Mouse (Mus musculus) left cerebral cortex, postnatal 36 days (tissue): ENCODE results near the gene Pex19. TPM values are rescaled to one million over a fixed set of nuclear protein-coding genes. Genes with fewer than 3 reads are reported as not detected.

ENCODE experiments used
- DNase-seq, 2 experiments: peaks; one replicate each; pipeline ENCODE4 v3.0.0; 2021 to 2022; ENCODE audit warnings: low spot score in 2 of 2, mixed read lengths in 1 of 2
- intact Hi-C: fragments of 180-260 bp; cut with DNase I; formaldehyde crosslinking; loops from one replicate; pipeline ENCODE4 v1.15.1; 2025
- total RNA-seq, 2 experiments: library from RNA; stranded (reverse); gene quantifications; 2 replicates each; pipeline ENCODE4 v1.2.3; 2021

Pex19 gene
- total RNA-seq, 2 experiments from 2014 or later = 95.6 to 105 TPM

DNA sequence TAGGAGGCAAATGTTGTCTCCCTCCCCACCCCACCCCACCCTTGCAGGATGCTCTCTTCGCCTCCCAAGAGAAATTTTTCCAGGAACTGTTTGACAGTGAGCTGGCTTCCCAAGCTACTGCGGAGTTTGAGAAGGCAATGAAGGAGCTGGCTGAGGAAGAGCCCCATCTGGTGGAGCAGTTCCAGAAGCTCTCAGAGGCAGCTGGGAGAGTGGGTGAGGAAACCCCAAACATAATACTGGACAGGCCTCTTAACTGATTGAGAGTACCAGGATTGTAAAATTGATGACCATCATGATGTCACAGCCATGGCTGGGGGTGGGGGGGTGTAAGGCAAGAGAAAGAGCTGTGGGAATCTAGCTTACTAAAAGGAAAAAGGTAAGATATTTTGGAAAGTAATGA is 2.6 kb downstream of the Pex19 start:
- DNase-seq = no peak
- intact Hi-C loops = loop anchor here (5.0 kb wide), 1 partner anchor 183 kb away; no protein-coding TSS in a partner anchor

GRCm38 (mm10) chr1:172129780-172130179 is 3.2 kb downstream of the Pex19 start:
- intact Hi-C loops = loop anchor here (5.0 kb wide), 1 partner anchor 183 kb away; no protein-coding TSS in a partner anchor
- DNase-seq = no peak

- no peak for DNase-seq
- intact Hi-C loops = no loop called here
Observed at GRCm38 (mm10) chr1:172132319-172132718, 5.8 kb downstream of the Pex19 start.

DNA sequence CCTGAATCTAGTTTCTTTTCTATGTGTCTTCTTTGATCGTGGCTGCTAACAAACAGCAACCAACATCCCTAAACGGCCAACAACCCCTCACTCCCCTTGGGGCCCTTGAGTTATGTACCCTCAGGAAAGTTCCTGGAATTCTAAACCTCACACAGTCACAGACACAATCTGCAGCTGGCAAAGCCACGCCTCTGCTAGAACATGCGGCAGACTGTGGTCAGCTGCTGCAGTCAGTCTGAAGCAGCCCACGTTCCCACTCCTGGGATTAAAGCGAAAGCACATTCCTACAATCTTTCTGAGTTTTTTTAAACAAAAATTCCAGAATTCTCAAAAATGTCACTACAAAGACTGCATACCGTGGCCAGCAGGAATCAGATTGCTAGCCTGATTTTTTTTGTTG is 7.0 kb downstream of the Pex19 start:
- no peak for DNase-seq
- intact Hi-C loops = no loop called here

GRCm38 (mm10) chr1:172134072-172134471 is 7.5 kb downstream of the Pex19 start:
- no peak for DNase-seq
- intact Hi-C loops = no loop called here

GRCm38 (mm10) chr1:172140160-172140559 is 13.6 kb downstream of the Pex19 start:
- DNase-seq = no peak
- intact Hi-C loops = no loop called here

DNA sequence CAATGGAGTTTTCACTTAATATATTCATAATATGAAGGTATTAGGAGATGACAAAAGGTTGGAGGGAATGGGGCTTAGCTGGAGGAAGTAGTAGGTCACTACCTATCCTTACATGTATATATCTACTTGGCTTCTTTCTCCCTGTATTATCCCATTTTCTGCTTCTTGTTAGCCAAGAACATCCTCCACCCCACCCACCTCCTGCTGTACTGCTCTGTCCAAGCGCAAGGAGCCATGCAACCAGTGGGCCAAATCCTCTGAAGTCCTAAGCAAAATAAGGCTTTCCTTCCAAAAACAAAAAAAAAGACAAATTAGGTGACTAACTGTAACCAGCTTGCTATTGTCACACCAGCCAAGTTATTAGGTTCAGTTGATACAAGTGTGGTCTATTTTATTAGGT is 14.3 kb downstream of the Pex19 start:
- no peak for DNase-seq
- intact Hi-C loops = no loop called here

GRCm38 (mm10) chr1:172141529-172141928 is 15.0 kb downstream of the Pex19 start:
- intact Hi-C loops = no loop called here

DNA sequence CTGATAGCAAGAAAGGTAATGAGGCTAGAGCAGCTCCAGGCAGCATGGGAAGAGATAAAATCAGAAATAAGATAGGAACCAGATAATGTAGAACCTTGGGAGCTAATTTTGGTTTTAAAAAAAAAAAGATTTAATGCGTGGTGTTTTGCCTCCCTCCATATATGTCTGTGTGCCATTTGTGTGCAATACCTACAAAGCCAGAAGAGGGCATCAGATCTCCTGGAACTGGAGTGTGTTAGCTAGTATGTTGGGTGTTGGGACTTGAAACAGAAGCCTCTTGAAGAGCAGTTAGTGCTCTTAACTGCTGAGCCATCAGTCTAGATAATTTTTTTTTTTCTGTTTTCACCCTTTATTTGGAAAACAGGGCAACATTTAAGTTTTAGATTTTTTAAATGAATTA is 17.0 kb downstream of the Pex19 start:
- intact Hi-C loops = no loop called here
- peak; percentile 35 to 42 for DNase-seq

More at GRCm38 (mm10) chr1:172141529-172141928, 15.0 kb downstream of the Pex19 start:
- no peak for DNase-seq

DNA sequence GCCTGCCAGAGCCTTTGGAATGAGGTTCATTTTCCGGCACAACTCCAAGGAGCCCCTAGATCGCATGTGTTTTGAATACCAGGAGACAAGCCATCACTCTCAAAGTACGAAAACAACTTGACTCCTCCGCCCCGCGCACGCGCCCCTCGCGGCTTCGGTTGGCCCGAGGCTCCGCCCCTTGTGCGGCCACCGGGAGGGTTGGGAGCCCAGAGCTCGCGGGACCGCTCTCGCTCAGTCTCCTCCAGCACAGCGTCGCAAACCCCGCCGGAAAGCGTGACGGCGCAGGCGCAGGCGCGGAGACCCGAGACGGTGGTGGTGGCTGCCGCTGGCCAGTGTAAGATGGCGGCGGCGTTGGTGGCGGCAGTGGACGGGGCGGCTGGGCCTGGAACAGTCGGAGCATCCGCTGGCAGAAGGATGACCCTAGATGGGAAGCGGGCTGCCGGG is 21.3 kb downstream of the Pex19 start, which contains the start of gene Dcaf8:
Dcaf8 (plus strand) TSS at position 250 of the 444 bp plus-strand sequence.
- peak; percentile 96 to 97 for DNase-seq
- intact Hi-C loops = loop anchor here (1.0 to 5.0 kb wide), 3 partner anchors 59 to 219 kb away; partner anchors contain the start of gene Pea15a

DNA sequence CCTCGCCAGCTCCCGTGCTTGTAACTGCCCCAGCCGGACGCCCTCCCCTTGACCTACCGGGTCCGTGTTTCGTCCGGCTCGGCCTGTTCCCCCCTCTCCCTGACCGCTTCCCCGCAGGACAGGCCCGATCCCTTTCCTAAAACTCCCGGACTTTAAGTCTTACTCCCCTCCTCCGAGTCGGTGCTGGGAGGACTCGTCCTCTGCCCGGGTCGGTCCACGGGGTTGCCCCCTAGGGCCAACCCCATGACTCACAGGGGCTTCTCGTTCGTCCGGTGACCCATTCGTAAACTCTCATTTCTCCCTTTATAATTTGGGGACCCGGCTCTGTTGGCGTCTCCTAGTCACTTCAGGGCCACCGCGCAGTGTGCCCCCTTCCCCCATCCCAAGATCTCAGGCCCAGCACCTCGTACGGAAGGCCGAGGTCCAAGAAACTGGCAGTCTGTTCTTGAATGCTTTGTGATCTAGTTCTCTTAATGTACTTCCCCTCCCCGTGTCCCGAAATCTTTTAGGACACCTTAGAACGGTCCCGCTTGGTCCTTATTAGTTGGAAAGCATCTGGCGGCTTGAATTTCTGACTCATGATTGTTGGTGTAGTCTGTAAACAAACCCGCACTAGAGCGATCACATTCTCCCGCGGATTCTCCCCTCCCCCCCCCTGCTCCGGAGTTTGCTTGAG is 21.9 kb downstream of the Pex19 start:
- peak in 1 of 2 experiments; percentile 45 for DNase-seq
- intact Hi-C loops = loop anchor here (1.0 to 5.0 kb wide), 3 partner anchors 59 to 219 kb away; partner anchors contain the start of gene Pea15a

DNA sequence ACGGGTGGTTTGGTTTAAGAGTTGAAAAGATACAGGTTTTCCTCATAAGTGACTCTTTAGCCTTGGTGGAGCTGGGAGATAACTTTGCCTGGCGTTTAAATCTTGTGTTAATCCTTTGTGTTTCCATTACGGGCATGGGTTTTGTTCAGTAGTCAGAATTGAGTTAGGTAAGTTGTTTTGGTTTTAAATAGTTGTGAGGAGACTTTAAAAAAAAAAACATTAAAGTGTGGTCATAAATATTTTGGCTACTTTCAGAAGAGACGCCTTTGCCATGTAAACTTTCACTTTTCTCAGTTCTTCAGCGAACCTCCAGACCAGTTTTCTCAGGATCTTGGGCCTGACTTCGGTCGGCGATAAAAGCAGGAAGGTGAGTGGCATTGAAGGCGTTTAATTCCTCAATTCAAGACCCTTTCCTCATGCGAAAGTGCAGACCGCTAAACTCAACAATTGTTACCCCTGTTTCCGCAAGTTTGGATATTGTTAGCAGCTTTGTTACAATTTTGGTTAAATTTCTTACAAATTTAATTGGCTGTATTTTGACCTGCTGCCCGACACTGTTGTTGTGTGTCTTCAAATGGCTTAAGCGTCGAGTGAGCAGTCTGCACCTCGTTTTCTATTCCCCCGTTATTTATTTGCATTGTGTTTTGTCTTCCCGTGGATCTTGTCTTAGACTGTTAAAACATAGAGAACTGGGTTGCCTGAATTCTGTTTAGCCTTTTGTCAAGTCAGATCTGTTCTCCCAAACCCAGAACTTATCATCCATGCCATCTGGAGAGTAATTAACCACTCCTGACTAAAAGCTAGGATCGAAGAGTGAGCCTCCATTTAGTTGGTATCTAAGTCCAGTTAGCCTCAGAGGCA is 22.6 kb downstream of the Pex19 start:
- intact Hi-C loops = loop anchor here (1.0 to 5.0 kb wide), 3 partner anchors 58 to 218 kb away; partner anchors contain the start of gene Pea15a
- DNase-seq = no peak

DNA sequence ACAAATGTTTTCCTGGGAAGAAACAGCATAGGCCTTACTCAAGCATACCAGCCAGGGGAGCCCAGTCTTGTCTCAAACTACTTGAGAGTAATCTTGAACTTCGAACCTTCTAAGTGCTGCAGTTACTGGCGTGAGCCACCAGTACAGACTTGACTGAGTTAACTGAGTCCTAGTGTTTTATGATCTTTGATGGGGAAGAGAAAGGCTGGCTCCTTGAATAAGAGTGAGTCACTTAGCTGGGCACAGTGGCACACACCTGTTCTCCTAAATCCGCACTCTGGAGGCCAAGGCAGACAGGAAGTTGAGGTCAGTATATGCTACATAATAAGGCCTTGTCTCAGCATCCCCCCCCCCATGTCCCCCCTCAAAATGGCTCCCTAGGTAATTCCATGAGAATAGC is 28.0 kb downstream of the Pex19 start:
- intact Hi-C loops = loop anchor here (5.0 kb wide), 1 partner anchor 38 kb away; no protein-coding TSS in a partner anchor
- no peak for DNase-seq

- intact Hi-C loops = no loop called here
Observed at GRCm38 (mm10) chr1:172155518-172155917, 29.0 kb downstream of the Pex19 start.

DNA sequence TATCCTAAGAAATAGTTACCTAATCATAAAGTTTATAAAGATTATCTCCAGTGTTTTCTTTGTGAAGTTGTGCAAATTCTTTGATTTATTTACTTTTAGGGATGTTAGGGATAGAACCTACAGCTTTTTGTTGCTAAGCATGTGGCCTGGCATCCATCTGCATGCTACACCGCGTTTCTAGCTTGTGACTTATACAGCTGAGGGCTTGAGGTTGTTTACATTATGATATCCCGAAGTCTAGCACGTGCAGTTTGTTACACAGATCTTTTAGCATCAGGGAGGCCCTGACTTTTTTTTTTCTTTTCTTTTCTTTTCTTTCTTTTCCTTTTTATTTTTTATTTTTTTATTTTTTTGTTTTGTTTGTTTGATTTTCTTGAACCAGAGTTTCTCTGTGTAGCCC is 33.4 kb downstream of the Pex19 start:
- intact Hi-C loops = loop anchor here (2.0 to 5.0 kb wide), 2 partner anchors 57 to 151 kb away; partner anchors contain the start of gene Casq1
- DNase-seq = no peak

More at GRCm38 (mm10) chr1:172155518-172155917, 29.0 kb downstream of the Pex19 start:
- DNase-seq = no peak

DNA sequence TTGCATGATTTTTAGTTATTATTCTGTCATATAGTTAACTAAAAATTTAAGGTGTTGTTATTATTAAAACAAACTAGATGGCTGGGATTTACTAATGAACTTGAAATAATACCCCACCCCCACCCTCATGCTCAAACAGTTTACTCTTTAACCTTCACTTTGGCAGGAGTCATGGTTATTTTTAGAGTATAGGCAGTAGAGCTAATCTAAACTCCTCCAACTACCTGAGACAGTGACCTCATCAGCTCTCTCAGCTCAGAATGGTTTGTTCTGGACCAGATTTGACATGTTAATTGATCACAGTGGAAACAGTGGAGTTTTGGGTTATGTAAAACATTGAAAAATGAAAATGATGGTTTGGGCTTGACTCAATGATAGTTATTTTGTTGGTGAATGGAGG is 34.0 kb downstream of the Pex19 start:
- no peak for DNase-seq
- intact Hi-C loops = loop anchor here (2.0 to 5.0 kb wide), 2 partner anchors 57 to 150 kb away; partner anchors contain the start of gene Casq1

GRCm38 (mm10) chr1:172162009-172162408 is 35.5 kb downstream of the Pex19 start:
- intact Hi-C loops = loop anchor here (5.0 kb wide), 1 partner anchor 55 kb away; the partner anchor contains the start of gene Casq1
- no peak for DNase-seq

- intact Hi-C loops = loop anchor here (5.0 kb wide), 1 partner anchor 54 kb away; the partner anchor contains the start of gene Casq1
Observed at GRCm38 (mm10) chr1:172162959-172163358, 36.4 kb downstream of the Pex19 start.

DNA sequence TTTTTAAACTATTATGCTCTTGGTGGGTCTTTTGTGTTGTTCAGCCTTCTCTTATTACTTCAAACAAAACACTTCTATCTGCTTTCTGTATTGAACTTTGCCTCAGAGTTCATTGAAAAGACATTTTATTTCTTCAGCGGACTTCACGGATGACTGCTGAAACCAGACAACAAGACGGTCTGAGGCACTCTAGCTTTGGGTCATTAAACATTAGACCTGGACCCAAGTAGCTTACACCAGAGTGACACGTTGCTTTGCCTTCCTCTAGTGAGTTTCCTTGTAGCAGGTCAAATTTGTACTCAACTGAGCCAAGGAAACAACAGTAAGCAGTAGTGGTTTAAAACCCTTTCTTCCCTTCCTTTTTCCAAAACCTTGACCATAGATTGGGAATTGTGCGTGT is 41.4 kb downstream of the Pex19 start:
- no peak for DNase-seq
- intact Hi-C loops = no loop called here

More at GRCm38 (mm10) chr1:172162959-172163358, 36.4 kb downstream of the Pex19 start:
- no peak for DNase-seq

DNA sequence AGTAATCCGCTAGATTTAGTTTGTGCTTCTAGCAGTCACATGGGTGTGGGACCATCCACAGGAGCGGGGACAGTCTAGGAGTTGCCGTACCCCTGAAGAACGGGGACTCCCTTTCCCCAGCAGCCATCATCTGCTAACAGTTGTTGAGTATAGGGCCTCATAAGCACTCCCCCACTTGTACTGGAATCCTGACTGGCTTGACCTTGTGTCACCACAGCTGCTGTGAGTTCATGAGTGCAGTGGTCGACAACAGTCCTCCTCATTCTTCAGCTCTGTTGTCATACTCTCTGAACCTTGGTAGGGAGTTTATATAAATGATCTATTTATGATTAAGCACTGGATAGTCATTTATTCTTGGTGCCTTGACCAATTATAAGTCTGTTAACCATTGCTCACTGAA is 43.3 kb downstream of the Pex19 start:
- intact Hi-C loops = no loop called here
- no peak for DNase-seq
